Mouse (Mus musculus) midbrain, embryonic 15.5 days (tissue): ENCODE data around the gene Svep1. TPM values are rescaled to one million over a fixed set of nuclear protein-coding genes. Genes with fewer than 3 reads are reported as not detected.

ENCODE experiments used
- ATAC-seq: fragments of 200-750 bp; cut with Nextera tagmentation; replicated peaks from 2 replicates; pipeline ENCODE4 v1.8.0; 2017; ENCODE audit warnings: moderate TSS enrichment
- H3K27ac ChIP-seq: fragments of 300-500 bp; sonication (generic); 2 replicates; pipeline ENCODE4 v1.5.1; 2015; ENCODE audit warnings: mild to moderate bottlenecking, inconsistent platforms
- H3K27me3 ChIP-seq: fragments of 300-500 bp; sonication (generic); replicated peaks from 2 replicates; pipeline ENCODE4 v1.6.1; 2015; ENCODE audit warnings: inconsistent platforms
- H3K36me3 ChIP-seq: fragments of 300-500 bp; sonication (generic); replicated peaks from 2 replicates; pipeline ENCODE4 v1.6.1; 2015; ENCODE audit warnings: inconsistent platforms
- H3K4me1 ChIP-seq: fragments of 300-500 bp; sonication (generic); 2 replicates; pipeline ENCODE4 v1.6.1; 2015; ENCODE audit warnings: inconsistent platforms
- H3K4me2 ChIP-seq: fragments of 300-500 bp; sonication (generic); 2 replicates; pipeline ENCODE4 v1.6.1; 2015; ENCODE audit warnings: inconsistent platforms, mild to moderate bottlenecking, moderate library complexity
- H3K4me3 ChIP-seq: fragments of 300-500 bp; sonication (generic); 2 replicates; pipeline ENCODE4 v1.5.1; 2015; ENCODE audit warnings: mild to moderate bottlenecking, inconsistent platforms
- H3K9ac ChIP-seq: fragments of 300-500 bp; sonication (generic); 2 replicates; pipeline ENCODE4 v1.6.1; 2015; ENCODE audit warnings: mild to moderate bottlenecking, inconsistent platforms
- H3K9me3 ChIP-seq: fragments of 300-500 bp; sonication (generic); 2 replicates; pipeline ENCODE4 v1.6.1; 2016; ENCODE audit warnings: inconsistent platforms
- WGBS: fragments of 180-500 bp; shearing (Covaris S2); methylation state at CpG from one replicate; pipeline ENCODE4 v1.1.7; 2015; ENCODE audit warnings: mixed read lengths; 5-methylcytosine and 5-hydroxymethylcytosine counted together
- polyA plus RNA-seq: library from polyadenylated mRNA; unstranded; fragments of >200 nt; fragmentation: Nextera tagmentation; extraction: Ambion mirVana; gene quantifications from 2 replicates; pipeline ENCODE4 v1.2.1, GENCODE M21; 2015

The Svep1 gene
- polyA plus RNA-seq, 1 experiment from 2014 or later, result 0.76 TPM

GRCm38 (mm10) chr4:58111008-58111407 is 95.7 kb downstream of the Svep1 start:
- Histone ChIP-seq H3K27ac (no peak overlapping the region), H3K4me3 (no peak overlapping the region), H3K27me3 (no peaks in the 10 kb centered on the region), H3K9me3 (no peaks in the 10 kb centered on the region), H3K9ac (no peak overlapping the region), H3K4me1 (peaks cover 4% of the 10 kb centered on the region), H3K4me2 (no peak overlapping the region), H3K36me3 (no peaks in the 10 kb centered on the region)
- no peak for ATAC-seq
- WGBS, result 90% methylated on average over 10 of the region's 10 CpGs

GRCm38 (mm10) chr4:58109793-58110192 is 96.9 kb downstream of the Svep1 start:
- H3K27me3 ChIP-seq, result no peaks in the 10 kb centered on the region
- no peaks in the 10 kb centered on the region for H3K36me3 ChIP-seq
- H3K9me3 ChIP-seq, result no peaks in the 10 kb centered on the region
- H3K9ac ChIP-seq, result no peak overlapping the region
- no peak overlapping the region for H3K4me2 ChIP-seq
- H3K4me1 ChIP-seq, result no peaks in the 10 kb centered on the region
- WGBS, result 92% methylated on average over 6 of the region's 6 CpGs
- no peak for ATAC-seq
- H3K27ac ChIP-seq, result no peak overlapping the region
- no peak overlapping the region for H3K4me3 ChIP-seq

- WGBS, result 81% methylated on average over 3 of the region's 3 CpGs
- H3K27ac ChIP-seq, result no peak overlapping the region
- no peak overlapping the region for H3K4me2 ChIP-seq
- H3K9ac ChIP-seq, result no peak overlapping the region
- H3K27me3 ChIP-seq, result no peaks in the 10 kb centered on the region
- H3K4me1 ChIP-seq, result no peaks in the 10 kb centered on the region
- H3K9me3 ChIP-seq, result no peaks in the 10 kb centered on the region
- no peak for ATAC-seq
- H3K4me3 ChIP-seq, result no peak overlapping the region
- H3K36me3 ChIP-seq, result no peaks in the 10 kb centered on the region
Measured at GRCm38 (mm10) chr4:58108364-58108763, 98.3 kb downstream of the Svep1 start.

- H3K4me1 ChIP-seq, result no peaks in the 10 kb centered on the region
- no peaks in the 10 kb centered on the region for H3K9me3 ChIP-seq
- no peaks in the 10 kb centered on the region for H3K36me3 ChIP-seq
- H3K4me2 ChIP-seq, result no peak overlapping the region
- WGBS, result 89% methylated on average over 9 of the region's 9 CpGs
- ATAC-seq, result no peak
- no peak overlapping the region for H3K4me3 ChIP-seq
- no peaks in the 10 kb centered on the region for H3K27me3 ChIP-seq
- H3K9ac ChIP-seq, result no peak overlapping the region
- no peak overlapping the region for H3K27ac ChIP-seq
Measured at GRCm38 (mm10) chr4:58097732-58098131, 108.9 kb downstream of the Svep1 start.

- ATAC-seq, result no peak
- no peaks in the 10 kb centered on the region for H3K9me3 ChIP-seq
- H3K9ac ChIP-seq, result no peak overlapping the region
- H3K36me3 ChIP-seq, result no peaks in the 10 kb centered on the region
- H3K4me1 ChIP-seq, result no peaks in the 10 kb centered on the region
- H3K27me3 ChIP-seq, result no peaks in the 10 kb centered on the region
- WGBS, result 84% methylated on average over 1 of the region's 1 CpGs
- no peak overlapping the region for H3K27ac ChIP-seq
- H3K4me3 ChIP-seq, result no peak overlapping the region
- H3K4me2 ChIP-seq, result no peak overlapping the region
Measured at GRCm38 (mm10) chr4:58086738-58087137, 119.9 kb downstream of the Svep1 start.

GRCm38 (mm10) chr4:58086151-58086550 is 120.5 kb downstream of the Svep1 start:
- H3K9me3 ChIP-seq, result no peaks in the 10 kb centered on the region
- H3K27me3 ChIP-seq, result no peaks in the 10 kb centered on the region
- H3K4me2 ChIP-seq, result no peak overlapping the region
- no peak overlapping the region for H3K4me3 ChIP-seq
- no peaks in the 10 kb centered on the region for H3K4me1 ChIP-seq
- no peak for ATAC-seq
- H3K9ac ChIP-seq, result no peak overlapping the region
- H3K27ac ChIP-seq, result no peak overlapping the region
- H3K36me3 ChIP-seq, result no peaks in the 10 kb centered on the region
- WGBS, result 81% methylated on average over 4 of the region's 4 CpGs

- Histone ChIP-seq H3K27me3 (no peaks in the 10 kb centered on the region), H3K4me1 (no peaks in the 10 kb centered on the region), H3K4me2 (no peak overlapping the region), H3K9ac (no peak overlapping the region), H3K9me3 (no peaks in the 10 kb centered on the region), H3K36me3 (no peaks in the 10 kb centered on the region), H3K27ac (no peak overlapping the region), H3K4me3 (no peak overlapping the region)
- 83% methylated on average over 3 of the region's 3 CpGs for WGBS
- ATAC-seq, result no peak
Measured at GRCm38 (mm10) chr4:58085340-58085739, 121.3 kb downstream of the Svep1 start.

- no peak overlapping the region for H3K4me2 ChIP-seq
- 98% methylated on average over 5 of the region's 5 CpGs for WGBS
- H3K9ac ChIP-seq, result no peak overlapping the region
- H3K9me3 ChIP-seq, result no peaks in the 10 kb centered on the region
- no peak overlapping the region for H3K27ac ChIP-seq
- 0 out of 2 replicates have a peak, but pooled peaks cover 3% of the 10 kb centered on the region for H3K4me1 ChIP-seq
- no peaks in the 10 kb centered on the region for H3K36me3 ChIP-seq
- H3K27me3 ChIP-seq, result no peaks in the 10 kb centered on the region
- no peak overlapping the region for H3K4me3 ChIP-seq
- ATAC-seq, result no peak
Measured at GRCm38 (mm10) chr4:58084155-58084554, 122.5 kb downstream of the Svep1 start.

- no peaks in the 10 kb centered on the region for H3K9me3 ChIP-seq
- H3K36me3 ChIP-seq, result no peaks in the 10 kb centered on the region
- no peak overlapping the region for H3K27ac ChIP-seq
- no peak overlapping the region for H3K9ac ChIP-seq
- H3K27me3 ChIP-seq, result no peaks in the 10 kb centered on the region
- H3K4me3 ChIP-seq, result no peak overlapping the region
- WGBS, result 13% methylated on average over 5 of the region's 5 CpGs
- 0 out of 2 replicates have a peak, but pooled peaks have one; percentile 48 for ATAC-seq
- H3K4me1 ChIP-seq, result 0 out of 2 replicates have a peak, but pooled peaks cover 3% of the 10 kb centered on the region
- H3K4me2 ChIP-seq, result no peak overlapping the region
Measured at GRCm38 (mm10) chr4:58082588-58082987, 124.1 kb downstream of the Svep1 start.

- Histone ChIP-seq H3K4me3 (peak overlapping the region; percentile 30), H3K4me1 (0 out of 2 replicates have a peak, but pooled peaks cover 3% of the 10 kb centered on the region), H3K4me2 (peak overlapping the region; percentile 47), H3K27me3 (no peaks in the 10 kb centered on the region), H3K9ac (no peak overlapping the region), H3K27ac (no peak overlapping the region), H3K9me3 (no peaks in the 10 kb centered on the region), H3K36me3 (no peaks in the 10 kb centered on the region)
- 17% methylated on average over 10 of the region's 10 CpGs for WGBS
- ATAC-seq, result peak; percentile 49; the same call in 1 of the 2 replicates
Measured at GRCm38 (mm10) chr4:58079631-58080030, 127.0 kb downstream of the Svep1 start.

- no peak overlapping the region for H3K4me2 ChIP-seq
- H3K9ac ChIP-seq, result no peak overlapping the region
- WGBS, result 69% methylated on average over 6 of the region's 6 CpGs
- H3K9me3 ChIP-seq, result no peaks in the 10 kb centered on the region
- no peak overlapping the region for H3K27ac ChIP-seq
- no peak for ATAC-seq
- no peak overlapping the region for H3K4me3 ChIP-seq
- no peaks in the 10 kb centered on the region for H3K36me3 ChIP-seq
- 0 out of 2 replicates have a peak, but pooled peaks cover 3% of the 10 kb centered on the region for H3K4me1 ChIP-seq
- H3K27me3 ChIP-seq, result no peaks in the 10 kb centered on the region
Measured at GRCm38 (mm10) chr4:58077950-58078349, 128.7 kb downstream of the Svep1 start.

GRCm38 (mm10) chr4:58077536-58077935 is 129.1 kb downstream of the Svep1 start:
- Histone ChIP-seq H3K27me3 (no peaks in the 10 kb centered on the region), H3K4me3 (no peak overlapping the region), H3K36me3 (no peaks in the 10 kb centered on the region), H3K9me3 (no peaks in the 10 kb centered on the region), H3K27ac (no peak overlapping the region), H3K9ac (no peak overlapping the region), H3K4me2 (no peak overlapping the region), H3K4me1 (0 out of 2 replicates have a peak, but pooled peaks cover 3% of the 10 kb centered on the region)
- WGBS, result 92% methylated on average over 4 of the region's 4 CpGs
- ATAC-seq, result no peak

- Histone ChIP-seq H3K27ac (no peak overlapping the region), H3K4me1 (no peaks in the 10 kb centered on the region)
Measured at GRCm38 (mm10) chr4:58072888-58073287, 133.8 kb downstream of the Svep1 start.

More at GRCm38 (mm10) chr4:58072888-58073287, 133.8 kb downstream of the Svep1 start:
- no peaks in the 10 kb centered on the region; the same call in 1 of the 2 replicates for H3K9me3 ChIP-seq
- no peaks in the 10 kb centered on the region for H3K27me3 ChIP-seq
- H3K4me2 ChIP-seq, result no peak overlapping the region
- H3K9ac ChIP-seq, result no peak overlapping the region
- no peak for ATAC-seq
- no peak overlapping the region for H3K4me3 ChIP-seq
- 74% methylated on average over 12 of the region's 12 CpGs for WGBS
- H3K36me3 ChIP-seq, result no peaks in the 10 kb centered on the region
